Mouse (Mus musculus) neural tube, postnatal 0 days (tissue): ENCODE results near the gene Klk1b1. TPM values are rescaled to one million over a fixed set of nuclear protein-coding genes. Genes with fewer than 3 reads are reported as not detected.

ENCODE experiments used
- polyA plus RNA-seq: library from polyadenylated mRNA; unstranded; fragments of >200 nt; fragmentation: Nextera tagmentation; extraction: Ambion mirVana; gene quantifications from 2 replicates; pipeline ENCODE4 v1.2.1, GENCODE M21; 2015

Klk1b1 gene
- not detected in 2 replicates for polyA plus RNA-seq

GRCm38 (mm10) chr7:43966451-43966850 lies at the start of gene Klk1b1:
Gene Klk1b1, plus strand, starts transcription at chr7:43966751.

GRCm38 (mm10) chr7:43933440-43933839 lies 33.1 kb upstream of the Klk1b1 start, which contains the start of gene Klk15:
Gene Klk15, plus strand, starts transcription at chr7:43933740.

GRCm38 (mm10) chr7:43950364-43950763 lies 16.2 kb upstream of the Klk1b1 start, which contains the start of gene Klk1b8:
Gene Klk1b8, plus strand, starts transcription at chr7:43950664.

GRCm38 (mm10) chr7:43975761-43976160 lies 9.2 kb downstream of the Klk1b1 start, which contains the start of gene Klk1b9:
Gene Klk1b9, plus strand, starts transcription at chr7:43976061.

GRCm38 (mm10) chr7:43995577-43995976 lies 29.0 kb downstream of the Klk1b1 start, which contains the start of gene Klk1b11:
Gene Klk1b11, plus strand, starts transcription at chr7:43995877.

GRCm38 (mm10) chr7:44011868-44012267 lies 45.3 kb downstream of the Klk1b1 start, which contains the start of gene Klk1b26:
Gene Klk1b26, plus strand, starts transcription at chr7:44012168.

Other genes starting within 250 kb of the Klk1b1 start
- not detected in 2 replicates for gene Klk12, start 197.9 kb upstream of the Klk1b1 start, polyA plus RNA-seq
- gene Klk11, start 192.1 kb upstream of the Klk1b1 start, polyA plus RNA-seq = not detected in 2 replicates
- gene Klk10, start 185.7 kb upstream of the Klk1b1 start, polyA plus RNA-seq = 0.28 and 0.54 TPM in 2 replicates
- gene Klk9, start 174.9 kb upstream of the Klk1b1 start, polyA plus RNA-seq = 0.23 TPM in 1 of 2 replicates, not detected in the other
- gene Klk8, start 169.2 kb upstream of the Klk1b1 start, polyA plus RNA-seq = 11.5 and 15.1 TPM in 2 replicates
- 0.11 and 0.15 TPM in 2 replicates for gene Klk7, start 155.5 kb upstream of the Klk1b1 start, polyA plus RNA-seq
- not detected in 2 replicates for gene Klk6, start 142.3 kb upstream of the Klk1b1 start, polyA plus RNA-seq
- gene Klk5, start 124.8 kb upstream of the Klk1b1 start, polyA plus RNA-seq = not detected in 2 replicates
- gene Klk4, start 85.6 kb upstream of the Klk1b1 start, polyA plus RNA-seq = 0.15 TPM in 1 of 2 replicates, not detected in the other
- not detected in 2 replicates for gene Klk15, start 33.0 kb upstream of the Klk1b1 start, polyA plus RNA-seq
- gene Klk1b8, start 16.1 kb upstream of the Klk1b1 start, polyA plus RNA-seq = not detected in 2 replicates
- gene Klk1b9, start 9.3 kb downstream of the Klk1b1 start, polyA plus RNA-seq = not detected in 2 replicates
- gene Klk1b11, start 29.1 kb downstream of the Klk1b1 start, polyA plus RNA-seq = not detected in 2 replicates
- gene Klk1b26, start 45.4 kb downstream of the Klk1b1 start, polyA plus RNA-seq = not detected in 2 replicates
- not detected in 2 replicates for gene Klk1b27, start 85.5 kb downstream of the Klk1b1 start, polyA plus RNA-seq
- gene Klk1b21, start 135.6 kb downstream of the Klk1b1 start, polyA plus RNA-seq = not detected in 2 replicates
- not detected in 2 replicates for gene Klk1b22, start 145.9 kb downstream of the Klk1b1 start, polyA plus RNA-seq
- not detected in 2 replicates for gene Klk1b16, start 170.0 kb downstream of the Klk1b1 start, polyA plus RNA-seq
- gene Klk1b24, start 221.5 kb downstream of the Klk1b1 start, polyA plus RNA-seq = not detected in 2 replicates
- gene Klk1b3, start 231.4 kb downstream of the Klk1b1 start, polyA plus RNA-seq = not detected in 2 replicates
- gene Klk1b4, start 240.7 kb downstream of the Klk1b1 start, polyA plus RNA-seq = not detected in 2 replicates
- not detected in 2 replicates for gene Klk1b5, start 249.2 kb downstream of the Klk1b1 start, polyA plus RNA-seq